Mouse (Mus musculus): ENCODE data around the gene Mtmr12. TPM values are rescaled to one million over a fixed set of nuclear protein-coding genes. Genes with fewer than 3 reads are reported as not detected.

The Mtmr12 gene
- polyA plus RNA-seq, 1 experiment from 2014 or later, result 23.4 TPM

DNA sequence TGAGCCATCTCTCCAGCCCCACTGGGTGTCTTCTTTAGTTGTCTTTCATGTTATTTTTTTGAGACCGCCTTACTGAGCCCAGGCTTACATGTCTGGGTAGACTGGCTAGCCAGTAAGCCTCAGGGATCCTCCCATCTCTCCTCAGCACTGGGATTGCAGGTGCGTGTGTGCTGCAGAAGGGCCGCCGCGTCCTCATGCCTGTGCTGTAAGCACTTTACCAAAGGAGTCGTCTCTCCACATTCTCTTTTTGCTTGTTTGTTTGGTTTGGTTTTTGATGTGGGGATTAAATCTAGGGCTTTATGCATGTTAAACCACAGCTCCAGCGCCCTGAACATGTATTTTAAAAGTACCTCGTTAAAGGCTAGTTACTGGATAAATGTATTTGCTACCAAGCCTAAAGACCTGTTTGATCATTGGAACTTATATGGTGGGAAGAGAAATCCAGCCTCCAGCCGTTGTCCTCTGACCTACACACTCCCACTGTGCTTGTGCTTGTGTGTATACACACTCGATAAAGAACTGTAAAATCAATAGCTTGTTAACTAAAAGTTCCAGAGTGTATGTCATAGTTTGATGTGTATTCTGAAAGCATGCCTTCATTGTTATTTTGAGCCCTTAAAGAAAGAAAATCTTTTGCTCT lies 24.9 kb downstream of the Mtmr12 start:
- Histone ChIP-seq H3K36me3 (ENCODE audit: insufficient read depth) (peaks cover 21% of the 10 kb centered on the region), H3K9me3 (ENCODE audit: low read depth, low read length) (no peaks in the 10 kb centered on the region), H3K27me3 (ENCODE audit: insufficient read depth, low read length) (no peaks in the 10 kb centered on the region), H3K4me1 (ENCODE audit: insufficient read depth) (peaks cover 10% of the 10 kb centered on the region), H3K4me3 (ENCODE audit: low read depth, low read length) (no peak overlapping the region), H3K4me2 (no peak overlapping the region), H3K9ac (no peak overlapping the region), H3K27ac (ENCODE audit: low read depth) (0 out of 2 replicates have a peak overlapping the region, but pooled peaks have one; percentile 2)
- no peak for DNase-seq
- no peak for TF ChIP-seq CTCF (IDR thresholded peaks at IDR 0.05; ENCODE audit: low read depth)
- no peak for ATAC-seq (ENCODE audit: insufficient read depth)
- WGBS, result 67% methylated on average over 10 of the region's 10 CpGs

DNA sequence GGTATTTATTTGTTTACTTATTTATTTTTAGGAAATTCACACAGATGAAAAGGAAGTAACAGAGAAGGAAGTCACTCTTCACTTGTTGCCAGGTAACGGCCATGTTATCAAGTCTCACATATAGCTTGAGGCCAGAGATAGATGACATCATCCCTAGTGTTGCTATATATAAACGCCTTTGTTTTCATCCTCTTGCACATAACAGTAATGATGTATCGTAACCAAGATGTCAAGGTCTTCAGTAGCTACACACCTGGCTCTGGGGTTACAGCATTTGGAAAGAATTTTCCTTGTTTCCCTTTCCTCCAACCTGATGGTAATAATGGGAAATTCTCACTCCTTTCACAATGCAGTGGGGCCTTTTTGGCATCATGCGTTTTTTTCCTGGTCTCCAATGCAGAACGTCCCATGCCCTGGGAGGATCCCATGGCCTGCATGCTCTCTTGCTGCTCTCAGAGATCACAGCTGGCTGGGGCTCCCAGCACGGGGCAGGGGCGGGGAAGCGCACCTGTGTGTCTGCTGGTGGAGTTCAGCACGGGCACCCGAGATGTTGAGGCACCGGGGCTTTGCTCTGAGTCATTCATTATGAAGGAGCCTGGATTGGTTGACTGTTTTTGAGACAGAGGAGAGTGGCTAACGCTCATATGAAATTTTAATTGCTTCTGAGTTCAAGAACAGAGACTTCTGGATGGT lies 25.6 kb downstream of the Mtmr12 start:
- H3K9me3 ChIP-seq (ENCODE audit: low read depth, low read length), result no peaks in the 10 kb centered on the region
- 41% methylated on average over 12 of the region's 12 CpGs for WGBS
- peak overlapping the region; percentile 64; the same call in 1 of the 2 replicates for H3K27ac ChIP-seq (ENCODE audit: low read depth)
- DNase-seq, result peak; percentile 53
- peaks cover 10% of the 10 kb centered on the region for H3K4me1 ChIP-seq (ENCODE audit: insufficient read depth)
- H3K4me3 ChIP-seq (ENCODE audit: low read depth, low read length), result no peak overlapping the region
- TF ChIP-seq CTCF (IDR thresholded peaks at IDR 0.05; ENCODE audit: low read depth), result no peak
- H3K9ac ChIP-seq, result no peak overlapping the region
- peak; percentile 29; the same call in 1 of the 2 replicates for ATAC-seq (ENCODE audit: insufficient read depth)
- H3K4me2 ChIP-seq, result no peak overlapping the region
- peaks cover 24% of the 10 kb centered on the region for H3K36me3 ChIP-seq (ENCODE audit: insufficient read depth)
- H3K27me3 ChIP-seq (ENCODE audit: insufficient read depth, low read length), result no peaks in the 10 kb centered on the region

GRCm38 (mm10) chr15:12231462-12231861 lies 26.6 kb downstream of the Mtmr12 start:
- 73% methylated on average over 6 of the region's 6 CpGs for WGBS
- ATAC-seq (ENCODE audit: insufficient read depth), result no peak
- Histone ChIP-seq H3K4me1 (ENCODE audit: insufficient read depth) (peaks cover 10% of the 10 kb centered on the region), H3K27me3 (ENCODE audit: insufficient read depth, low read length) (no peaks in the 10 kb centered on the region), H3K9ac (no peak overlapping the region), H3K4me2 (no peak overlapping the region), H3K36me3 (ENCODE audit: insufficient read depth) (peaks cover 29% of the 10 kb centered on the region), H3K27ac (ENCODE audit: low read depth) (no peak overlapping the region; the same call in 1 of the 2 replicates), H3K4me3 (ENCODE audit: low read depth, low read length) (no peak overlapping the region), H3K9me3 (ENCODE audit: low read depth, low read length) (no peaks in the 10 kb centered on the region)
- TF ChIP-seq CTCF (IDR thresholded peaks at IDR 0.05; ENCODE audit: low read depth), result no peak
- DNase-seq, result no peak

- Histone ChIP-seq H3K4me3 (ENCODE audit: low read depth, low read length) (no peak overlapping the region), H3K27me3 (ENCODE audit: insufficient read depth, low read length) (no peaks in the 10 kb centered on the region), H3K4me2 (0 out of 2 replicates have a peak overlapping the region, but pooled peaks have one; percentile 18), H3K27ac (ENCODE audit: low read depth) (peak overlapping the region; percentile 69), H3K36me3 (ENCODE audit: insufficient read depth) (peaks cover 32% of the 10 kb centered on the region), H3K9ac (no peak overlapping the region), H3K4me1 (ENCODE audit: insufficient read depth) (peaks cover 5% of the 10 kb centered on the region), H3K9me3 (ENCODE audit: low read depth, low read length) (no peaks in the 10 kb centered on the region)
- no peak for TF ChIP-seq CTCF (IDR thresholded peaks at IDR 0.05; ENCODE audit: low read depth)
- peak; percentile 68 for DNase-seq
- ATAC-seq (ENCODE audit: insufficient read depth), result peak; percentile 78
- 47% methylated on average over 11 of the region's 11 CpGs for WGBS
Measured at GRCm38 (mm10) chr15:12232429-12232828, 27.6 kb downstream of the Mtmr12 start.

GRCm38 (mm10) chr15:12233021-12233420 lies 28.2 kb downstream of the Mtmr12 start:
- Histone ChIP-seq H3K9me3 (ENCODE audit: low read depth, low read length) (no peaks in the 10 kb centered on the region), H3K36me3 (ENCODE audit: insufficient read depth) (peaks cover 35% of the 10 kb centered on the region), H3K27ac (ENCODE audit: low read depth) (peak overlapping the region; percentile 69; the same call in 1 of the 2 replicates), H3K4me3 (ENCODE audit: low read depth, low read length) (no peak overlapping the region), H3K4me2 (no peak overlapping the region), H3K9ac (no peak overlapping the region), H3K4me1 (ENCODE audit: insufficient read depth) (peaks cover 5% of the 10 kb centered on the region), H3K27me3 (ENCODE audit: insufficient read depth, low read length) (no peaks in the 10 kb centered on the region)
- DNase-seq (no peak), ATAC-seq (ENCODE audit: insufficient read depth) (peak; percentile 8; the same call in 1 of the 2 replicates)
- no peak for TF ChIP-seq CTCF (IDR thresholded peaks at IDR 0.05; ENCODE audit: low read depth)
- WGBS, result 69% methylated on average over 4 of the region's 4 CpGs

DNA sequence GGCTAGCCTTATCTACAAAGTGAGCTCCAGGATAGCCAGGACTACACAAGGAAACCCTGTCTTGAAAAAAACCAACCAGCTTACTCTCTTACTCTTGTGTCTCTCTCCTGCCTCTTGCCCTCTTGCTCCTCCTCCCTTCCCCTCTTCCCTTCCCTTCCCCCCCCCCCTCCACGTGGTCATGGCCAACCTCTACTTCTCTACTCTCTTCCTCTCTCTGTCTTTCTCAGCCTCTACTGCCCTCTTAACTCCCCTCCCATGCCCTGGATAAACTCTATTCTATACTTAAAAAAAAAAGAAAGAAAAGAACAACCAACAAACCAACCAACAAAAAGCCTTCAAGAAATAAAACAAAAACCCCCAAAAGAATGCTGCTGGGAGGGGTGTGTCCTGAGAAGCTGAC lies 30.7 kb downstream of the Mtmr12 start:
- Histone ChIP-seq H3K4me2 (no peak overlapping the region), H3K4me3 (ENCODE audit: low read depth, low read length) (no peak overlapping the region), H3K4me1 (ENCODE audit: insufficient read depth) (peaks cover 5% of the 10 kb centered on the region), H3K9me3 (ENCODE audit: low read depth, low read length) (no peaks in the 10 kb centered on the region), H3K9ac (no peak overlapping the region), H3K27ac (ENCODE audit: low read depth) (no peak overlapping the region), H3K36me3 (ENCODE audit: insufficient read depth) (peaks cover 55% of the 10 kb centered on the region), H3K27me3 (ENCODE audit: insufficient read depth, low read length) (no peaks in the 10 kb centered on the region)
- WGBS, result 25% methylated on average over 1 of the region's 1 CpGs
- TF ChIP-seq CTCF (IDR thresholded peaks at IDR 0.05; ENCODE audit: low read depth), result no peak
- DNase-seq, result no peak
- ATAC-seq (ENCODE audit: insufficient read depth), result no peak

GRCm38 (mm10) chr15:12235983-12236382 lies 31.2 kb downstream of the Mtmr12 start:
- no peak overlapping the region for H3K4me2 ChIP-seq
- no peak for TF ChIP-seq CTCF (IDR thresholded peaks at IDR 0.05; ENCODE audit: low read depth)
- peaks cover 5% of the 10 kb centered on the region for H3K4me1 ChIP-seq (ENCODE audit: insufficient read depth)
- H3K27ac ChIP-seq (ENCODE audit: low read depth), result no peak overlapping the region
- H3K9me3 ChIP-seq (ENCODE audit: low read depth, low read length), result no peaks in the 10 kb centered on the region
- no peak overlapping the region for H3K9ac ChIP-seq
- peaks cover 55% of the 10 kb centered on the region for H3K36me3 ChIP-seq (ENCODE audit: insufficient read depth)
- ATAC-seq (ENCODE audit: insufficient read depth) (no peak), DNase-seq (no peak)
- 83% methylated on average over 4 of the region's 4 CpGs for WGBS
- no peak overlapping the region for H3K4me3 ChIP-seq (ENCODE audit: low read depth, low read length)
- no peaks in the 10 kb centered on the region for H3K27me3 ChIP-seq (ENCODE audit: insufficient read depth, low read length)

All from lung, embryonic 14.5 days (tissue).